8 mouse cellular contexts compared by ENCODE assay signal in genomic region chr9:123638668-123639089, GRCm38 (mm10). TPM values are rescaled to one million over a fixed set of nuclear protein-coding genes. Genes with fewer than 3 reads are reported as not detected.
DNase-seq lines count a peak whose midpoint lies in the region; ATAC-seq lines count a peak whose summit lies in the region.

No protein-coding gene starts in this region.

- no peak for DNase-seq in frontal cortex, postnatal 10 days (ENCODE audit: low spot score in 2 of 2)
- DNase-seq in CD4-positive helper T cell, adult 2 months (ENCODE audit: low read depth, low spot score), result peak; percentile 20
- peak; percentile 10 to 13 for DNase-seq in cerebellum, adult 18-20 months
- DNase-seq in left cerebral cortex, adult 18-20 months (ENCODE audit: low spot score in 2 of 2), result peak; percentile 9 to 16
- peak; percentile 42 for DNase-seq in retina, postnatal 1 day
- no peak for DNase-seq in spleen, postnatal 36 days (ENCODE audit: low spot score in 2 of 2)

- peak; percentile 97 for ATAC-seq in frontal cortex, adult (ENCODE audit: low TSS enrichment)
- ATAC-seq in hematopoietic stem cell, adult 5-6 weeks (replicated peaks in 1 of 2; ENCODE audit: insufficient read depth in 1 of 2, low FRiP score in 2 of 2, low TSS enrichment in 1 of 2, low read depth in 1 of 2, poor library complexity in 2 of 2, severe bottlenecking in 2 of 2), result peak; percentile 72 to 73; a peak in 3 of 4 replicates

RNA-seq across cellular contexts. Expression of gene Slc6a20b, which starts 6.3 kb away (rescaled TPM):
- total RNA-seq in hematopoietic stem cell, adult 5-6 weeks (2017), result 0.69 and 1.0 TPM in 2 replicates
- total RNA-seq in left cerebral cortex, adult 18-20 months (2021), result under 1 TPM; 0.52 to 0.53 TPM

RNA-seq across cellular contexts. Expression of gene Ccr9, which starts 39.6 kb away (rescaled TPM):
- total RNA-seq in hematopoietic stem cell, adult 5-6 weeks (2017), result 4.6 and 9.4 TPM in 2 replicates
- total RNA-seq in left cerebral cortex, adult 18-20 months (2021), result under 1 TPM; 0.16 to 0.33 TPM

RNA-seq across cellular contexts. Expression of gene Slc6a20a, which starts 40.0 kb away (rescaled TPM):
- 1.6 TPM in 1 of 2 replicates, not detected in the other for total RNA-seq in hematopoietic stem cell, adult 5-6 weeks (2017)
- total RNA-seq in left cerebral cortex, adult 18-20 months (2021), result 10 to 100 TPM; 25.2 to 28.1 TPM

Comparison
In these comparisons a context has a peak if more than half of its experiments do, and no peak if none do; other contexts are left out.
1. DNase-seq: peak in CD4-positive helper T cell, adult 2 months (single experiment), cerebellum, adult 18-20 months (2 of 2), left cerebral cortex, adult 18-20 months (2 of 2) and retina, postnatal 1 day (single experiment); none in frontal cortex, postnatal 10 days (0 of 2) and spleen, postnatal 36 days (0 of 2).